Mouse (Mus musculus): ENCODE data around the gene Fbxw25.
"Not testable (repeated sequence)": the region's sequence is repeated elsewhere in the genome, so short reads cannot be mapped to it uniquely, and the experiment has no call there.

DNA sequence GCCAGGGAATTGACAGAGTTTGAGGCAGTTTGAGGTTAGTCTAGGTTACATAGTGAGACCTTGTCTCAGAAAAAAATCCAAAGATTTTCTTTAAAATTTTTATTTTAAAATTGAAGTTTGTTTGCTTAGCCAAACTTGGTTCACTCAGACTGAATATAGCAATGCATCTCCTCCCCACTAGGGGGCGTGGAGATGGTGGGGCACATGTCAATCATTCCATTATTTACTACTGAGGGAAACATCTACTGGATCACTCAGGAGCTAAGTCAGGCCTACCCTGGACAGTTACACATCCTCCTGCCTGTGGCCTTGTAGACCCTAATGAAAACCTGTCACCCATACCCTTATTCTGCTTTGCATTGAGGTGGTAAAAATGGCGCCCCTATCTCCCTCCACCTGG is 62.3 kb downstream of the Fbxw25 start:
- TF ChIP-seq CTCF (IDR thresholded peaks at IDR 0.05; ENCODE audit: borderline replicate concordance, insufficient read depth, low read length); POLR2A (IDR thresholded peaks at IDR 0.05; ENCODE audit: low read depth, low read length): not testable (repeated sequence)

Measured in embryonic fibroblast, embryonic 13.5 days (primary cell).